Mouse (Mus musculus) urinary bladder, postnatal 10 days (tissue): ENCODE measurements around the gene Gm572.

Source experiments
- DNase-seq: peaks from one replicate; pipeline ENCODE4 v3.0.0; 2022; ENCODE audit warnings: low spot score

Gm572 gene

DNA sequence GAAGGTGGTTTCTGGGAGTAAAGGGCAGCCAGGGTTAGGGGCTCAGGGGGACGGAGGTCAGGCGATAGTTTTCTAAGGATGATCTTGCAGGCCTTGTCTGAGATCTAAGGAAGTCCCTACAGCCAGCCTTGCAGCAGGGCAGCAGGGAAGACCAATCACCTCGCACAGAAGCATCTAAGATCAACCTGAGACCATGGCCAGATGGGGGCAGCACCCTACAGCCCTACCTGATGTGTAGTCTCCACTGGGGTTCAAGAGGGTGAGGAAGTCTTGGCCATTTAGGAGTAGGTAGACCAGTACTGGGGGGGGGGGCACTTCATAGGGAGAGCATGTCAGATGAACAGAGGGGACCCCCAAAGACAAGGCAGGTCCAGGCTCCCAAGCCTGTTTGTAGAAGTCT lies 72.3 kb downstream of the Gm572 start:
- no peak for DNase-seq
